Mouse (Mus musculus) kidney, adult 2 months (tissue): ENCODE data around the gene Lrrc40.

Experiments
- CTCF ChIP-seq: fragments of 200-500 bp; conservative IDR thresholded peaks from 2 replicates; pipeline ENCODE4 v1.5.1; 2011; ENCODE audit warnings: low read depth, mild to moderate bottlenecking, control low read depth, low read length, moderate library complexity, mixed read lengths; ENCODE audit not compliant: insufficient read depth, insufficient read length
- POLR2A ChIP-seq: fragments of 200-500 bp; IDR thresholded peaks from one replicate; pipeline ENCODE4 v1.6.1; 2011; ENCODE audit warnings: low read depth, low read length, control low read depth

GRCm38 (mm10) chr3:157993322-157993721, 43.1 kb upstream of the Lrrc40 start:
- TF ChIP-seq CTCF (no peak), POLR2A (no peak)
